Mouse (Mus musculus) ES-CJ7 (cell line): ENCODE data around the gene Fos.

Experiments
- DNase-seq: peaks from one replicate; pipeline ENCODE4 v3.0.0; 2011; ENCODE audit warnings: low read depth, low spot score

Gene Fos

DNA sequence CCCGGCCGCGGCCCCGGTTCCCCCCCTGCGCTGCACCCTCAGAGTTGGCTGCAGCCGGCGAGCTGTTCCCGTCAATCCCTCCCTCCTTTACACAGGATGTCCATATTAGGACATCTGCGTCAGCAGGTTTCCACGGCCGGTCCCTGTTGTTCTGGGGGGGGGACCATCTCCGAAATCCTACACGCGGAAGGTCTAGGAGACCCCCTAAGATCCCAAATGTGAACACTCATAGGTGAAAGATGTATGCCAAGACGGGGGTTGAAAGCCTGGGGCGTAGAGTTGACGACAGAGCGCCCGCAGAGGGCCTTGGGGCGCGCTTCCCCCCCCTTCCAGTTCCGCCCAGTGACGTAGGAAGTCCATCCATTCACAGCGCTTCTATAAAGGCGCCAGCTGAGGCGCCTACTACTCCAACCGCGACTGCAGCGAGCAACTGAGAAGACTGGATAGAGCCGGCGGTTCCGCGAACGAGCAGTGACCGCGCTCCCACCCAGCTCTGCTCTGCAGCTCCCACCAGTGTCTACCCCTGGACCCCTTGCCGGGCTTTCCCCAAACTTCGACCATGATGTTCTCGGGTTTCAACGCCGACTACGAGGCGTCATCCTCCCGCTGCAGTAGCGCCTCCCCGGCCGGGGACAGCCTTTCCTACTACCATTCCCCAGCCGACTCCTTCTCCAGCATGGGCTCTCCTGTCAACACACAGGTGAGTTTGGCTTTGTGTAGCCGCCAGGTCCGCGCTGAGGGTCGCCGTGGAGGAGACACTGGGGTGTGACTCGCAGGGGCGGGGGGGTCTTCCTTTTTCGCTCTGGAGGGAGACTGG is at the start of gene Fos:
Fos (plus strand) TSS at position 410 of the 817 bp plus-strand sequence.
- DNase-seq, result peak; percentile 88

DNA sequence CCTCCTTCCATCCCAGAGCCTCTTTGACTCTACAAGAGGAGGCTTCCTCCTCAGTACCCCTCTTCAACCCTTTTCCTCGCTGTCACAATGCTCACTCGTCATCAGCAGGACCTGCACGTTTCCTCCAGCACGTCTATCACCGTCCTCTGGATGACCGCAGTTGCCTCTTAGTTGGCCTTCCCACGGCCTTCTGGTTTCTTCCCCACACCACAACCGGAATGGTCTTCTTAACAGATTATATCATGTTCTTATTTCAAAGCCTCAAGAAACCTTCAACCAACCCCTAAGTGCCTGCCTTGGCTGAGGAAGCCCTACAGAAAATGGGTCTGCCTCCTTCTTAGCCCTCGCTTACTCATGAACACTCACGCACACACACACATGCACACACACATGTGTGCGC is 48.0 kb upstream of the Fos start:
- no peak for DNase-seq

DNA sequence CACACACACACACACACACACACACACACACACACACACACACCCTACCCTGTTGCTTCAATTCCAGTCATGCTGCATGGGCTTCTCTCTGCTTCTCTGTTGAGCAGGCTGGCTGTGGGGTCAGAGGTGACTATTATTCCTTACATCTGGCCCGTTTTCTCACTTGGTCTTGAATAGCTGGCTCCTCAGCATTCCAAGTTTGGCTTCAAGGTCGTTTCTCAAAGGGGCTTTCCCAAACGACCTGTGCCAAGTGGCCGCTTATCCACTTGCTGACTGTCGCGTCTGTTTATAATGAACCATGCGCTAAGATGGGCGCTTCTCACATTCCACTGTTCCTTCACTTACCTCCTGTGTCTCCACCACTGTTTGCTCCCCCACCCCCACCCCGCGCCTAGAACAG is 47.6 kb upstream of the Fos start:
- peak; percentile 31 for DNase-seq

DNA sequence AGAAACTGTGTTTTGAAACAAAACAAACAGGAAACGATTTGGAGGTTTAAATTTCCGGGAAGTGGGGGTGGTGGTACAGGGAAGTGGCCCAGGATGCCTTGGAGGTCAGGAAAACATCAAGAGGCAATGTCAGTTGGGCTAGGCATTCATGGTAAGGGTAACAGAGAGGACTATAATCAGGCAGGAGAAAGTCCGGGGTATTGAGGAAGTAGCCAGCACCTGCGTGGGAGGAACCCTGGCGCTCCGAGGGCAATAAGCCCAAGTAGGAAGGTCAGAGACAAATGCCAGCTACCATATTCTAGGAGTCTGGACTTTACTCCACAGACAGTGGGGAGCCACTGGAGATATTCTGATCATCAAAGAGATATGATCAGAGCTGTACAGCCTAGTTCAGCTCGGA is 45.9 kb upstream of the Fos start:
- no peak for DNase-seq

DNA sequence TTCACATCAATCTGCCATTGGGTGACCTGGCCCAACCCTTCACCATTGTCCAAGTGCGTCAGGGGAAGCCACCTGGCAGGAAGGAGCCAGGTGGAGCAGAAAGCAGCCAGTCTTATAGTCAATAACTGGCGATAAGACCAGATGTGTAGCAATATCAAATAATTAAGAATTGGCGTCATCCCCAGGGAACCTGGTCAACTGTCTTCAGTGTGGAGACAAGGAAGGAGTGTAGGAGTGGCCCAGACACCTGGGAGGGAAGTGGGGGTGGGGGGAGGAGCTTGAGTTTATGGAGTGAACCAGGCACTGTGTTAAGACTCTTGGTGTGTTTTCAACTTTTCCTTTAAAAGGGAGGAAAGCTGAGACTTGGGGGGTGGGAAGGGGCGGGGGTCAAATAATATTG is 43.7 kb upstream of the Fos start:
- DNase-seq, result peak; percentile 21

DNA sequence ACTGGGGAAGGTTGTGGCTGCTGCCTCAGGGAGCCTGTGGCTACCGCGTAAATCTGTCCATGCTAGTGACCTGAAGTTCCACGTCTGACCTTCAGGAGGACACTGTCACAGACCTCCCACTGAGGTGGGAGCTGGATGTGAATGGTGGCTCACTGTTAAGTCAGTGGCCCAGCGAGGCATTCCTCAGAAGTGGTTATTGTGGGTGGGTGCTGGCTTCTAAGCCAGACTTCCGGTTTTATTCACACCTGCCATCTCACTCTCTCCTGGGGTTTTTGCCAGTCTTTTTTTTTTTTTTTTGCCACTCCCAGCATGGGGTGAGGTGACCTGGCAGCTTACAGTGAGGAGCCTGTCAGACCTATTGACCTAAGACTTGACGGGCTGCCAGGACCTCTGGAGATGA is 43.3 kb upstream of the Fos start:
- peak; percentile 49 for DNase-seq

DNA sequence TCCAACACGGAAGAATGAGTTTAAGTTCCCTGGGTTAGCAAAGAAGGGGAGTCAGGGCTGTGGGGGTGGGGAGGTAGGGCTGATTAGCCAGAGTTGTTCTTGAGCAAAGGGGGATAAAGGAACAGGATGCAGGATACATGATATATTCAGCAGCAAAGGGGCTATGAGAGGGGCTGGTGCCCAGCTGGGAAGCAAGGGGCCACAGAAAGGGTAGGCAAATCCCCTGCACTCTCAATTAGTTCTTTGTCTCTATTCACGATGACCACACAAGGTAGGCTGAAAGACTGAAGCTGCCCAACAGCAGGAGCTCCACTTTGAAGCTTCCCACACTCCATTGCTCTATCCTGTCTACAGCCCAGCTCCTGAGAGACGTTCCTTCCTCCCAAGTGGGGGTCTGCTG is 39.8 kb upstream of the Fos start:
- no peak for DNase-seq

DNA sequence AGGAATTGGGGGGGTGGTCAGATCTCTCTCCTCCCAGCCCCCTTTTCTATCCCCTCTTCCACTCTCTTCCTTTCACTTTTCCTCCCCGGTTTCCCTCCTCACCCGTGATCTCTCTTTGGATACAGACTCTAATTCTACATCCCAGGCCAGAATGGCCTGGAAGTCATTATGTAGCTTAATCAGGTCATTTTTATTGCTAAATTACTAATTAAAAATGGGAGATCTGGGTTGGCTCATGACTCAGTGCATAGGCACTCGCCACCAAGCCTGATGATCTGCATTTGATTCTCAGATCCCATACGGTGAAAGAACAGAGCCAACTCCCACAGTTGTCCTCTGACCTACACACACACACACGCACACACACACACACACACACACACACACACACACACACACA is 39.2 kb upstream of the Fos start:
- no peak for DNase-seq

DNA sequence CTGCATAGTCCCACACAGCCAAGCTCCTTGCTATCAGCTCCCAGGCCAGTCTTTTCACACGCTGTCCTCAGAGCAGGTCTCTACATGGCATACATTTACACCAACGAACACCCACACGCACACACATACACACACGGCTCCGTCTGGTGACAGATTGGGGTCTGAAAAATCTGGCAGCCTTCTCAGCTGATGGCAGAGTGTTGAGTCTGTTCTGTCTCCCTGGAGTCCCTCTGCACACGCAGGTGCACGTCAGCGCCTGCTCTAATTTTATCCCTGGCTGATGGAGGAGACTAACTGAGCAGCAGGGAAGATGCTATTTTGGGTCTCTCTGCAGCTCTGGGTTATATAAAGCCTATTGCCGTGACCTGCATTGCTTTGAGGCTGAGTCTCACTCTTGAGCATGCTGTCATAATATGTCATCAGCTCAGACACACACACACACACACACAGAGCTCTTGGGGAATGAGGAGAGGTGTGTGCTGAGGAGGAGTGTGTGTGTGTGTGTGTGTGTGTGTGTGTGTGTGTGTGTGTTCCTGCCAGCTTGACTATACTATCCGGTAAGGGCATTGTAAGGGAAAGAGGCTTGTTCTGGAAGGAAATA is 37.6 kb upstream of the Fos start:
- DNase-seq, result no peak

DNA sequence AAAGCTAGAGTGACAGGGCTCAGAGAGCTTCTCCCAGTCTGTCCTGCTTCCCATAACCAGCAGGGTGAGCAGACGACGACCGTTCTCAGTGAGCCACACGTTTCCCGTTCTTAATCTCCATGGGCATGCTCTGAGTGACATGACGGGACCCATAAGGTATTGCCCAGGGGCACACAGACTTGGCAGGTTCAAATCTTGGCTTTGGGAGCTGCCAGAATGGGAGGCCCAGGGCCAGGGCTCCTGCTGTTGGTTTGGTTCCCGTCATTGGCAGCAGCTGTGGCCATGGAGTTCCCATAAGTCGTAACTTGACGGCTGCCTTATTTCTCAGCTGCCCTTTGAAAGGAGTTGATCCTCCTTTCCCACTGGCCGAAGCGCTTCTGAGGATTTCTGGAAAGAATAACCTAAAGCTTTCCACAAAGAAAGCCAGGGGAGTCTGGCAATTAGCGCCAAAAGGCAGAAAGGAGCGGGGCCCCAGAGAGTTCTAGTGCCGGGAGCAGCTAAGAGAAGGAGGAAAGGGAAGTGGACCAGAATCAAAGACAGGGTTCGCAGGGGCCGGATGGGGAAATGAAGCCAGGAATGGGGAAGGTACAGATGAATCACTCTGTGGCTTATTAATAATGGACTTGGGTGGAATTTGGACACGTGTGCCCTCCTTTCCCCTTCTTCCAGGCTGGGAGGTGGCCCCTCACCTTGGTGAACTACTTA is 36.4 kb upstream of the Fos start:
- DNase-seq, result no peak

DNA sequence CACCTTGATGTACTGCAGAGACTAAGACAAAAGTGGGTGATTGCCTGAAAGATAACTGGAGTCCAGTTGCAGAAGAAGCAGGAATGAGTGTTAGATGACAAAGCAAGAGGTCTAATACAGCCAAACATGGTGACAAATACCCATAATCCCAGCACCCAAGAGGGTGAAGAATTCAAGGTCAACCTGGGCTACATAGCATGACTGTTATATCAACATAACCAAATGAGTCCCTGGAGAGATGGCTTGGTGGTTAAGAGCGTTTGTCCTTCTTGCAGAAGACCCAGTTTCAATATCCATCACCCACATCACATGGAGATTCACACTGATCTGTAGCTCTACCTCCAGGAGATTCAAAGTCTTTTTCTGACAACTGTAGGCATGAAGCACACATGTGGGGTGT is 30.2 kb upstream of the Fos start:
- no peak for DNase-seq

DNA sequence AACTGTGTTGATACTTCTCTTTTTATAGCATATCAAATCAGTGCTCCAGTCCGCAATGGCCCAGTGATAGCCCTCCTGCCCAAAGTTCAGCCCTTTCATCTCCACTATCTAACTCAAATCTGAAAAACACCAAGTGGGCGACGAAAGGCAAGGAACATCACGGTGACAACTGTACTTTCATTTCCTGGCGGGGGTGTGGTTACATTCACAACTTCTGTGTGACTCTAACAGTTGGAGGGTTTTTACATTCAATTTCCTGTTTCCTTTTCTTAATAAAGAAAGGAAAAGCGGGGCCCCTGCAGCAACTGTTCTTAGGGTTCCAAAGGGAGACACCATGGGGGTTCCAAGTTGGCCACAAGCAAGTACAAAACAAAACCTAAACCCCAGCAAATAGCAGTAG is 29.0 kb upstream of the Fos start:
- no peak for DNase-seq

DNA sequence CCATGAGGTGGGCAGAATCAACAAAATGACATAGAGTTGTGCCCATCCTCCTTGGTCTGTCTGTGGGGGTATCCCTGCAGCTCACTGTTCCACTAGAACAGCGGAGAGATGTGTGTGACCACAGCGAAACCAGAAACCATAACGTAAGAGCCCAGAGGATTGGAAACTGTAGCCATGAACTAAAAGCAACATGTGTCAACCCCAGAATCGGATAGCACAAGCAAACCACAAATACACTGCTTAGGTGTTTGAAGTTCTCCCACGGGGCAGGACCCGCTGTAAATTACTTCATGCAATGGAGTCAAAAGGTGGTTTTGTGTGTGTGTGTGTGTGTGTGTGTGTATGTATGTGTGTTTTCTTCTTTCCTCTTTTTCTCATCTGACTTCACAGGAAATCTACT is 26.7 kb upstream of the Fos start:
- no peak for DNase-seq

DNA sequence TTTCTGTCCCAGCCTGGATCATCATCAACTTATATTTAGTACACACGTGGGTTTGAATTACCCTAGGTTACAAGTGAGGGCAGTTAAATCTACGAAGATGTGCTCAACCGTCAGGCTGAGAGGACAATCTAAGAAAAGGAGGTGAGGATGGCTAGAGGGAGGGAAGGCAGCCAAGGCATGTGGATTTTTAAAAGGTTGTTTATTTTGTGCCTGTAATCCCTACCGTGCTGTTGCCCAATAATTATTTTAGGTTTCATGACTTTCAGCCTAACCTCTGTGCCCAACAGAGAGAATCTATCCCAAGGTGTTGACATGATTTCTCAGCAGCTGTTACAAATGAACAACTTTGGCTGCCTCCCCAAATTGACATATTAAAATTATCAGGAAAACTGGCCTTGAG is 26.2 kb upstream of the Fos start:
- DNase-seq, result no peak

DNA sequence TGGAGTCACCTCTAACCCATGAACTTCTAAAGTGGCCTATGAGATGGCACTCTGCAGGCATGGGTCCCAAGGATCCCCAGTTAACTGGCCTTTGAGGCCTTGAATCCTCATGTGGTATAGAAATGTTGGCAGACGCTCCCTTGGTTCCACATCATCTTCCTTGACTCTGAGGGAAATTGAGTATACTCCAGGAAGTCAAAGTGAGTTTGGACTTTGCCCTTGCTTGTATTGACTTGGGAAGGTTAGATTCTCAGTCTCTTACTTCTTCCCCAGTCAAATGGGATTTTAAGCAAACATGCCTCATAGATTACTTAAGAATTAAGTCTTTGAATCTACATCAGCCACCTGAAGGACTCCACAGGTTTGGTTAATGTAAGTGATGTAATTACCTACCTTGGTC is 24.2 kb upstream of the Fos start:
- no peak for DNase-seq

DNA sequence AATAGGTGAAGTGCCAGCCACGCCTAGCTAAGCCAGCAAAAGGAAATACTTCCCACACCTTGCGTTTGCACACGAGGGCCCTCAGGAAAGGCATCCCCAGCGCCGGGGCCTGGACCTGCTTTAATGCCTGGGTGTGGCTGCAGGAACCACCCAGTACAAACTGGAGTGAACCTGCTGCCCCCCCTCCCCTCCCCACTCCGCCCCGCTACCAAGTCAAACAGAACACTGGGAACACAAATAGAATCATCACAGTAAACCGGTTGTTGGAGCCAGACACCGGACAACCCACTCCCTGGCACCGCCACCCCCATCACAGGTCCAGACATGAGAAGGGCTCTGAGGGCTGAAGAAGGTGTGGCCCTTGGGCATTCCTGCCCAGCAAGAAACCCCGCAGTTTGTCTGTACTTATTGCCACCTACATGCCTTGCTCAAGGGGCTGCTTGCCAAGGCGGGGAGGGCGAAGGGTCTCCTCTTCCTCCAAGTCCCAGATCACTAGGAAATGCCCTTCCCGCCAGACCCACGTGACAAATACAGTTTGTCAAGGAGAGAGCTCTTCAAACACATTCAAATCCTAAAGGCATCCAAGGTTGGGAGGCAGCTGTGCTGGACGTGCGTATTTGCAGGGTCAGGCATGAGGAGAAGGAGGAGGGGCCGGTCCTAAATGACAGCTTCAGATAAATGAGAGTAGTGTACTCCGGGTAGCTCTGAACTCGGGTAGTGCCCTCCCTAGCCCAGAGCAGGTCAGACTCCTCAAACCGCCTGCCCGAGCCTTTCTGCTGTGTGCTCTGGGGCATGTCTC is 21.8 kb upstream of the Fos start:
- peak; percentile 91 for DNase-seq

DNA sequence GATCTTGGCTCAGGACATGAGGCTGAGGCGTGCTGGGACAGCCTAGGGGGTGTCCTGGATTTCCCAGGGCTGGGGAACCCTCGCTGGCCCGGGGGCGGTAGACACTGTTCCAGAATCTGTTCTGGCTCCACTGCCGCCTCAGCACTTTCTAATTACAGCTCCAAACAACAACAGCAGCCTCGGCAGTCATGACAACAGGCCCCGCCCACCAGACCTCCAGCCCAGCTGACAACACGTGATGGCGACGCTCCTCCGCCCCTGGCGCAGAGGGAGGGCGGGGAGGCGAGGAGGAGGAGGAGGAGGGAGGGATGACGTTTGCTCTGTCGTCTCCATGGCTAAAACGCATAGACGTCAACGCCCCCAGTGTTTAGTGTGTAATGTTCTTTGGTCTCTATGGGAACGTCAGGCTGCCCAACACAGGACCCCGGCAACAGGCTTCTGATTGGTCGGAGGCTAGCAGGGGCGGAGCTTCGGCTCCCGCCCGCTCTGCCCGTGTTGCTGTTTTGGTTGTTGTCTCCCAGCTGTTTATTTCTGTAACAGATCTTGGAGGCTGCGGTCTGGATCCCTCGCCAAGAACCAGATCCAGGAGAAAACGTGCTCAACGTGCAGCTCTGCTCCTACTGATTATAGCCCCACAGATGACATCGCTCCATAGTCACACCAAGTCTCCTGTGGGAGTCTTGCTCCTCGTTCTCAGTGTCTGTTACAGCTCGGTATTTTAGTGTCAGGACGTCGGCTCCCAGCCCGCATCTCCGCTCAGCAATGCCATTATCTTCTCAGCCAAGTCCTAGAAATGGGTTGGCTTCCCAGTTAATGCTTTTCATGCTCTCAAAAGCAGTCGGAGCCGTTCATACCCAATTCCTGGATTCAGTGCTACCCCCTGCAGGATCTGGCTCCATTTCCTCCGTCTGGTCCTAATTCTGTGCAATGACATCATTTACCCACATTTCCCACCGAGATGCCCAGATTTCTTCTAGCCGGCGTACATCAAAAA is 18.3 kb upstream of the Fos start:
- DNase-seq, result peak; percentile 99

DNA sequence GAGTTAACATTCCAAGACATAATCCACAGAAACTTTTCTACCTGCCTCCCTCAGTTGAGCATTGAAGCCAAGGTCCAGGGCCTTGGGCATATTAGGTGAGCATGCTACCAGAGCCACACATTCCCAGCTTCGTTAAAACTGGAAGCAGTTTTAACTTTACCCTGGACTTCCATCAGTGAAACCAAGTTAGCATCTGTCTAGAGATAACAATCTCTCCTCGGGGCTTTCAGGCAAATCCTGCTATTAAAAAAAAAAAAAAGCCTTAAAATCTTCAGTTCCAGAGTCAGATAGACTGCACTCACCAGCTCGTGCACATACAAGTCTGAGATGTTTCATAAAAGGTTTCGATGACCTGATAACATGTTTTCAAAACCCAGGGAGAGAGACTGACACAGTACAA is 17.4 kb upstream of the Fos start:
- no peak for DNase-seq

DNA sequence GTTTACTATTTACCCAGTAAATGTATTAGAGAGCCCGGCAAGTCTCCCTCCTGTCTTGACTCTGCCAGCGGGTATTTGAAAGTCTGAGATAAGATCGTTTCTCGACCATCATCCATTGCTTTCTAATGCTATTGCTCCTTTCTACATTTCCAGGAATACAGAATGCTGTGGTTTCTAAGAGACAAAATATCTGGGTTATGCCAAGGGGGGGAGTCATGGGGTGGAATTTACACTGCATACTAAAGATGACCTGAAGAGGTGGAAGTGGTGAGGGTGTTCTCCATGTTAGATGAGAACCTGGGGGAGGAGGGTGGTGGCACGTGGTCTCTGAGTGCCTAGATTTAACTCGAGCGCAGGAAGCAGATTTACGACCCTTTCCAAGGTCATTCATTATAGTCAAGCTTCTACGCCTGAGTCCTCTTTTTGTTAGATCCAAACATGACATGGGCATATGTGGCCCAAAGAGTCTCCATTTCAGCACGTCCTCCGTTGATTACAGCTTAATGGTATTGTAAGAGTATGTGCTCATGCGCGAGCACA is 16.7 kb upstream of the Fos start:
- peak; percentile 35 for DNase-seq

DNA sequence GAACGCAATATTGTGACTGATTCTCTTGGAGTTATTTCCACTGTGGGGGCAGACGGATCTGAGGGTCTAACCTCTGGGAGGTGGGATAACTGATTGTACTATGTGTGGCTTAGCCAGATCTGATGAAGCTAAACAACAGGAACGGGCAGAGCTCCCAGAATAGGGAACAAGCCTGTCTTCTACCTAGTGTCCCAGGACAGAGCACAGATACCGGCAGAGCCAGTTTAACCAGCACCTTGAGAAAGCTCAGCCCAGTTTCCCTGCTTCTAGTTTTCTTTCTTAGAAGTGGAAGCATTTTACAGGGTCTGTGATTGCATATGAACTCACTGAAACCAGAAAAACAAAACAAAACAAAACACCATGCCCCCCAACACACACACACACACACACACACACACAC is 13.9 kb upstream of the Fos start:
- DNase-seq, result no peak
